ENCODE assay signal across 8 mouse cellular contexts in the genomic region with DNA sequence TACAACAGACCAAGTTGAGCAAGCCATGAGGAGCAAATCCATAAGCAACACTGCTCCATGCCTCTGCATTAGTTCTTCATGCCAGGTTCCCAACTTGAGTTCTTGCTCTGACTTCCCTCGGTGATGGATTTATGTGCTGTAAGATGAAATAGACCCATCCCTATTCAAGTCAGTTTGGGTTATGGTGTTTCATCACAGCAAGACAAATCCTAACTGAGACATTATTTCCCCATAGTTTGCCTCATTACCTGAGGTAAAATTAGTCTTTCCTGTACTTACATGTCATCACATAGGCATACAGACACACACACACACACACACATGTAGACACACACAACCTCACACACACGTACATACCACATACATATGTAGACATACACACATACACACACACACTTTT.
A peak's percentile ranks its signal among the peaks of the same experiment; 100 is the strongest.
DNase-seq lines count a peak whose midpoint lies in the region; ATAC-seq lines count a peak whose summit lies in the region.
"Had no signal": no experiment of that assay in that cellular context is flagged by ENCODE, and none has a peak within 500 bp of the region (broad histone marks: within the 10 kb centered on the region; RNA-seq: fewer than 3 reads in every experiment).

No protein-coding gene starts in this region.

- no peaks in the 10 kb centered on the region for H3K4me1 ChIP-seq in hindbrain, embryonic 14.5 days (replicated peaks; ENCODE audit: control insufficient read depth, insufficient read depth, low read length)
- no peaks in the 10 kb centered on the region for H3K4me1 ChIP-seq in hindbrain, embryonic 10.5 days (replicated peaks)
- H3K4me1 ChIP-seq: embryonic facial prominence, embryonic 10.5 days; embryonic facial prominence, embryonic 12.5 days; forebrain, embryonic 13.5 days had no signal

- no peak overlapping the region for H3K4me3 ChIP-seq in hindbrain, embryonic 14.5 days (replicated peaks; ENCODE audit: low read length)
- no peak overlapping the region for H3K4me3 ChIP-seq in hindbrain, embryonic 10.5 days
- H3K4me3 ChIP-seq: embryonic facial prominence, embryonic 10.5 days; embryonic facial prominence, embryonic 12.5 days; forebrain, embryonic 13.5 days had no signal

- DNase-seq in hindbrain, embryonic 14.5 days (ENCODE audit: low spot score), result no peak
- no peak for DNase-seq in hindbrain, embryonic 10.5 days (ENCODE audit: low spot score)
- peak; percentile 93 for DNase-seq in fat pad, adult 2 months (ENCODE audit: extremely low read depth, low read depth, low spot score)
- DNase-seq in gonadal fat pad, adult 2 months (ENCODE audit: low read depth), result peak; percentile 88
- no peak for DNase-seq in thymus, adult 18-20 months

- H3K9me3 ChIP-seq in hindbrain, embryonic 14.5 days (ENCODE audit: control insufficient read depth, low read length), result no peaks in the 10 kb centered on the region
- H3K9me3 ChIP-seq in hindbrain, embryonic 10.5 days, result no peaks in the 10 kb centered on the region
- H3K9me3 ChIP-seq: embryonic facial prominence, embryonic 10.5 days; embryonic facial prominence, embryonic 12.5 days; forebrain, embryonic 13.5 days had no signal

- no peak overlapping the region for H3K4me2 ChIP-seq in hindbrain, embryonic 14.5 days (replicated peaks)
- H3K4me2 ChIP-seq: embryonic facial prominence, embryonic 12.5 days; forebrain, embryonic 13.5 days had no signal

- H3K36me3 ChIP-seq in hindbrain, embryonic 14.5 days (replicated peaks; ENCODE audit: control insufficient read depth, insufficient read depth), result no peaks in the 10 kb centered on the region
- H3K36me3 ChIP-seq in hindbrain, embryonic 10.5 days, result no peaks in the 10 kb centered on the region
- H3K36me3 ChIP-seq: embryonic facial prominence, embryonic 10.5 days; embryonic facial prominence, embryonic 12.5 days had no signal

- no peaks in the 10 kb centered on the region for H3K27me3 ChIP-seq in hindbrain, embryonic 14.5 days (ENCODE audit: control insufficient read depth, insufficient read depth, low read length)
- no peaks in the 10 kb centered on the region for H3K27me3 ChIP-seq in hindbrain, embryonic 10.5 days (ENCODE audit: insufficient read depth, poor library complexity, severe bottlenecking)
- H3K27me3 ChIP-seq: embryonic facial prominence, embryonic 12.5 days; forebrain, embryonic 13.5 days had no signal

- H3K9ac ChIP-seq in hindbrain, embryonic 14.5 days, result no peak overlapping the region
- H3K9ac ChIP-seq: embryonic facial prominence, embryonic 12.5 days; forebrain, embryonic 13.5 days had no signal

- H3K27ac ChIP-seq in hindbrain, embryonic 14.5 days, result no peak overlapping the region
- H3K27ac ChIP-seq in hindbrain, embryonic 10.5 days, result no peak overlapping the region
- H3K27ac ChIP-seq: embryonic facial prominence, embryonic 10.5 days; embryonic facial prominence, embryonic 12.5 days; forebrain, embryonic 13.5 days had no signal

- 0 out of 2 replicates have a peak, but pooled peaks have one; percentile 32 for ATAC-seq in hindbrain, embryonic 14.5 days (ENCODE audit: low FRiP score)
- ATAC-seq: forebrain, embryonic 13.5 days had no signal

- 95% methylated on average over 2 of the region's 2 CpGs for WGBS in hindbrain, embryonic 14.5 days
- WGBS in hindbrain, embryonic 10.5 days, result 94% methylated on average over 2 of the region's 2 CpGs

Comparison
In these comparisons a context has a peak if more than half of its experiments do, and no peak if none do; other contexts are left out.
1. DNase-seq: peak in fat pad, adult 2 months (single experiment) and gonadal fat pad, adult 2 months (single experiment); none in hindbrain, embryonic 14.5 days (single experiment), hindbrain, embryonic 10.5 days (single experiment) and thymus, adult 18-20 months (0 of 2).